In genomic region chr5:125014497-125014896, GRCm38 (mm10) we compare ENCODE assay signal across 8 mouse cellular contexts. TPM values are rescaled to one million over a fixed set of nuclear protein-coding genes. Genes with fewer than 3 reads are reported as not detected.
DNase-seq lines count a peak whose midpoint lies in the region; ATAC-seq lines count a peak whose summit lies in the region.

No protein-coding gene starts in this region.

- DNase-seq in 3T3-L1 (ENCODE audit: low read depth, low spot score): peak; percentile 60
- peak; percentile 77 for DNase-seq in B cell, adult 2 months
- peak; percentile 15 for DNase-seq in c-Kit-negative CD71-positive TER-119-positive erythroid progenitor cells, embryonic 14.5 days (ENCODE audit: low read depth, low spot score)
- peak; percentile 35 to 74 for DNase-seq in kidney, adult 8-10 months
- DNase-seq in lung, adult 18-20 months: peak; percentile 55 to 73
- peak; percentile 54 for DNase-seq in right cerebral cortex, postnatal 25 days
- peak; percentile 61 for DNase-seq in yolk sac, embryonic 10.5 days (ENCODE audit: low spot score)

- peak; percentile 73 for ATAC-seq in erythroblast, adult 5-6 weeks (replicated peaks; ENCODE audit: low FRiP score, poor library complexity, severe bottlenecking)

RNA-seq across cellular contexts. Expression of gene Rflna, which starts 11.5 kb away (rescaled TPM):
- not detected in 2 replicates for total RNA-seq in erythroblast, adult 5-6 weeks (2015; ENCODE audit: low replicate concordance)
- not detected in 2 replicates for total RNA-seq in erythroblast, adult 5-6 weeks (2017; ENCODE audit: low replicate concordance)

Comparison
In these comparisons a context has a peak if more than half of its experiments do, and no peak if none do; other contexts are left out.
1. Peak in every context shown above with its lines: DNase-seq and ATAC-seq.
2. DNase-seq: peak in every context shown above with its lines; median percentile 77 in B cell, adult 2 months; 64 in lung, adult 18-20 months; 61 in yolk sac, embryonic 10.5 days; 60 in 3T3-L1; 54 in kidney, adult 8-10 months; 54 in right cerebral cortex, postnatal 25 days; 15 in c-Kit-negative CD71-positive TER-119-positive erythroid progenitor cells, embryonic 14.5 days.